14 mouse cellular contexts compared by ENCODE assay signal in genomic region chr8:109249691-109250090, GRCm38 (mm10).
DNase-seq lines count a peak whose midpoint lies in the region; ATAC-seq lines count a peak whose summit lies in the region.
"Had no signal": no experiment of that assay in that cellular context is flagged by ENCODE, and none has a peak within 500 bp of the region (broad histone marks: within the 10 kb centered on the region; RNA-seq: fewer than 3 reads in every experiment).

No protein-coding gene starts in this region.

- peak overlapping the region; percentile 48 for H3K4me2 ChIP-seq in midbrain, embryonic 14.5 days (ENCODE audit: low read length)
- H3K4me2 ChIP-seq: heart, embryonic 13.5 days had no signal

- H3K4me1 ChIP-seq in midbrain, embryonic 14.5 days (ENCODE audit: control insufficient read depth, insufficient read depth, low read length), result peaks cover 20% of the 10 kb centered on the region; the same call in 1 of the 2 replicates
- H3K4me1 ChIP-seq: heart, embryonic 13.5 days had no signal

- ATAC-seq in midbrain, embryonic 14.5 days (ENCODE audit: low FRiP score, low TSS enrichment), result no peak

- 59% methylated on average over 9 of the region's 9 CpGs for WGBS in midbrain, embryonic 14.5 days

- intact Hi-C loops in heart, postnatal 10 days (cut with DNase I), result no loop called here

- H3K27me3 ChIP-seq in midbrain, embryonic 14.5 days (ENCODE audit: control insufficient read depth, insufficient read depth, low read length), result no peaks in the 10 kb centered on the region
- H3K27me3 ChIP-seq: heart, embryonic 13.5 days had no signal

- no peaks in the 10 kb centered on the region for H3K9me3 ChIP-seq in midbrain, embryonic 14.5 days (ENCODE audit: control insufficient read depth, low read length)
- H3K9me3 ChIP-seq: heart, embryonic 13.5 days had no signal

- H3K4me3 ChIP-seq in midbrain, embryonic 14.5 days (replicated peaks; ENCODE audit: low read depth, low read length), result peak overlapping the region; percentile 34
- H3K4me3 ChIP-seq: heart, embryonic 13.5 days had no signal

- H3K27ac ChIP-seq in midbrain, embryonic 14.5 days (replicated peaks; ENCODE audit: low read depth, low read length), result peak overlapping the region; percentile 89
- H3K27ac ChIP-seq: heart, embryonic 13.5 days had no signal

- peak overlapping the region; percentile 57; the same call in 1 of the 2 replicates for H3K9ac ChIP-seq in midbrain, embryonic 14.5 days (replicated peaks; ENCODE audit: low read length)
- H3K9ac ChIP-seq: heart, embryonic 13.5 days had no signal

- peak; percentile 27 for DNase-seq in heart, adult 11 months
- no peak for DNase-seq in heart, postnatal 10 days
- peak; percentile 37 to 55 for DNase-seq in right cerebral cortex, postnatal 10 days (ENCODE audit: low spot score in 2 of 2)
- no peak for DNase-seq in right cerebral cortex, postnatal 25 days
- DNase-seq in midbrain, embryonic 14.5 days, result peak; percentile 67
- DNase-seq in spleen, postnatal 14 days (ENCODE audit: low spot score in 2 of 2), result no peak
- DNase-seq in spleen, postnatal 10 days (ENCODE audit: low spot score in 2 of 2), result no peak
- no peak for DNase-seq in testis, postnatal 14 days (ENCODE audit: low spot score)
- DNase-seq: B cell, adult 2 months; cerebellum, adult 8-10 months; gastrocnemius, postnatal 14 days; liver; thymus, adult 2 months had no signal

- H3K36me3 ChIP-seq in midbrain, embryonic 14.5 days (ENCODE audit: control insufficient read depth, insufficient read depth, low read length), result no peaks in the 10 kb centered on the region
- H3K36me3 ChIP-seq: heart, embryonic 13.5 days had no signal

Comparison
In these comparisons a context has a peak if more than half of its experiments do, and no peak if none do; other contexts are left out.
1. DNase-seq: peak in heart, adult 11 months (single experiment), right cerebral cortex, postnatal 10 days (2 of 2) and midbrain, embryonic 14.5 days (single experiment); none in heart, postnatal 10 days (0 of 2), right cerebral cortex, postnatal 25 days (single experiment), spleen, postnatal 14 days (0 of 2), spleen, postnatal 10 days (0 of 2) and testis, postnatal 14 days (single experiment).